Mouse (Mus musculus) liver, embryonic 12.5 days (tissue): ENCODE data around the gene Rapgef2. TPM values are rescaled to one million over a fixed set of nuclear protein-coding genes. Genes with fewer than 3 reads are reported as not detected.

Source experiments
- ATAC-seq: fragments of 200-750 bp; cut with Nextera tagmentation; 2 replicates; pipeline ENCODE4 v1.8.0; 2017; ENCODE audit warnings: moderate number of reproducible peaks, mild to moderate bottlenecking, moderate library complexity
- H3K27ac ChIP-seq: fragments of 300-500 bp; sonication (generic); 2 replicates; pipeline ENCODE4 v1.5.1; 2016; ENCODE audit warnings: mild to moderate bottlenecking
- H3K27me3 ChIP-seq: fragments of 300-500 bp; sonication (generic); replicated peaks from 2 replicates; pipeline ENCODE4 v1.6.1; 2016; ENCODE audit warnings: mild to moderate bottlenecking, moderate library complexity
- H3K36me3 ChIP-seq: fragments of 300-500 bp; sonication (generic); 2 replicates; pipeline ENCODE4 v1.6.1; 2016; ENCODE audit warnings: mild to moderate bottlenecking, moderate library complexity
- H3K4me1 ChIP-seq: fragments of 300-500 bp; sonication (generic); 2 replicates; pipeline ENCODE4 v1.6.1; 2016
- H3K4me2 ChIP-seq: fragments of 300-500 bp; sonication (generic); 2 replicates; pipeline ENCODE4 v1.6.1; 2016; ENCODE audit warnings: mild to moderate bottlenecking, moderate library complexity
- H3K4me3 ChIP-seq: fragments of 300-500 bp; sonication (generic); 2 replicates; pipeline ENCODE4 v1.5.1; 2016; ENCODE audit warnings: mild to moderate bottlenecking, moderate library complexity
- H3K9ac ChIP-seq: fragments of 300-500 bp; sonication (generic); 2 replicates; pipeline ENCODE4 v1.6.1; 2016; ENCODE audit warnings: mild to moderate bottlenecking, moderate library complexity
- H3K9me3 ChIP-seq: fragments of 300-500 bp; sonication (generic); replicated peaks from 2 replicates; pipeline ENCODE4 v1.6.1; 2016; ENCODE audit warnings: mild to moderate bottlenecking, moderate library complexity
- WGBS: fragments of 180-500 bp; shearing (Covaris S2); methylation state at CpG from one replicate; pipeline ENCODE4 v1.1.7; 2016; ENCODE audit not compliant: insufficient replicate concordance; 5-methylcytosine and 5-hydroxymethylcytosine counted together
- polyA plus RNA-seq: library from polyadenylated mRNA; unstranded; fragments of >200 nt; fragmentation: Nextera tagmentation; extraction: Ambion mirVana; gene quantifications from 2 replicates; pipeline ENCODE4 v1.2.1, GENCODE M21; 2016

Gene Rapgef2
- polyA plus RNA-seq, 1 experiment from 2014 or later = 2.1 TPM

DNA sequence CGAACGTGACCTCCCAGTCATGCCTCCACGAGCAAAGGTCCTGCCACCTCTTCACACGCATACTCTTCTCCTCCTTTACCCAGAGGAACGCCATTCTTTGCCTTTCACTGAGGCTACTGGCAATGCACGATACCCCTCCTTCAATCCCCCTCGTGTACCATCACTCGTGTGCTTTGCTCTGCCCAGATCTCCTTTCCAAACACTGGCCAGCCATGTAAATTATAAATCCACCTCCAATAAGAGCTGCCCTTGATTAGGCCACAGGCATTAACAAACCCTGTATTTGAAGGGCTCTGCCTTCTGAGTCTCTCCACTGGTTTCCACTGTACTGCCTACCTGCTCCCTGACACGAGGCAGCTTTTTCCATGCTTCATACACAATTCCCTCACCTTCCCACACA lies 94.3 kb downstream of the Rapgef2 start:
- Histone ChIP-seq H3K4me3 (no peak overlapping the region), H3K27ac (no peak overlapping the region), H3K9me3 (no peaks in the 10 kb centered on the region), H3K4me1 (0 out of 2 replicates have a peak, but pooled peaks cover 8% of the 10 kb centered on the region), H3K4me2 (no peak overlapping the region), H3K36me3 (no peaks in the 10 kb centered on the region), H3K9ac (no peak overlapping the region), H3K27me3 (no peaks in the 10 kb centered on the region)
- WGBS = 76% methylated on average over 9 of the region's 9 CpGs
- ATAC-seq = no peak

GRCm38 (mm10) chr3:79191471-79191870 lies 94.8 kb downstream of the Rapgef2 start:
- 78% methylated on average over 11 of the region's 11 CpGs for WGBS
- H3K27me3 ChIP-seq = no peaks in the 10 kb centered on the region
- no peak overlapping the region for H3K9ac ChIP-seq
- no peak for ATAC-seq
- 0 out of 2 replicates have a peak, but pooled peaks cover 4% of the 10 kb centered on the region for H3K4me1 ChIP-seq
- no peak overlapping the region for H3K4me2 ChIP-seq
- no peaks in the 10 kb centered on the region for H3K9me3 ChIP-seq
- no peak overlapping the region for H3K27ac ChIP-seq
- H3K36me3 ChIP-seq = no peaks in the 10 kb centered on the region
- H3K4me3 ChIP-seq = no peak overlapping the region

- ATAC-seq = no peak
- no peak overlapping the region for H3K9ac ChIP-seq
- H3K4me3 ChIP-seq = no peak overlapping the region
- H3K27ac ChIP-seq = no peak overlapping the region
- H3K4me1 ChIP-seq = 0 out of 2 replicates have a peak, but pooled peaks cover 4% of the 10 kb centered on the region
- no peaks in the 10 kb centered on the region for H3K9me3 ChIP-seq
- H3K4me2 ChIP-seq = no peak overlapping the region
- WGBS = 89% methylated on average over 3 of the region's 3 CpGs
- H3K36me3 ChIP-seq = no peaks in the 10 kb centered on the region
- no peaks in the 10 kb centered on the region for H3K27me3 ChIP-seq
Observed at GRCm38 (mm10) chr3:79190377-79190776, 95.9 kb downstream of the Rapgef2 start.

DNA sequence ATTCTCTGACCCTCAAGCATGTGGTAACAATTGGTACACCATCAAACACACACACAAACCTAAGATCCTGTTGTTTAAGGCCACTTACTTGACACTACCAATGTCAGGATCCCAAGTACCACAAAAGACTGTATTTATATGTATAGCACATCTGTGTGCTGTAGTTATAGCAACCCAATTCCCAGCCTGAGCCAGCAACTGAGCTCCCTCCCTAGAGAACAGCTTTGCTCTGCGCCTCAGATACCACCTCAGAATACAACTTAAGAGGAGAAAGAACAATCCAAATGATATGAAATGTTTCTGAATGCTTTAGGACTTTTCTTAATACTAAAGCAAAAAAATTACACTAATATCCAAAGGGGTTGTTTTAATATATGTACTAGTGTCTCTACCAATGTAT lies 98.4 kb downstream of the Rapgef2 start:
- Histone ChIP-seq H3K27ac (no peak overlapping the region), H3K36me3 (no peaks in the 10 kb centered on the region), H3K4me3 (no peak overlapping the region), H3K4me2 (no peak overlapping the region), H3K9ac (no peak overlapping the region), H3K27me3 (no peaks in the 10 kb centered on the region), H3K4me1 (no peaks in the 10 kb centered on the region), H3K9me3 (no peaks in the 10 kb centered on the region)
- no peak for ATAC-seq
- 83% methylated on average over 1 of the region's 1 CpGs for WGBS

DNA sequence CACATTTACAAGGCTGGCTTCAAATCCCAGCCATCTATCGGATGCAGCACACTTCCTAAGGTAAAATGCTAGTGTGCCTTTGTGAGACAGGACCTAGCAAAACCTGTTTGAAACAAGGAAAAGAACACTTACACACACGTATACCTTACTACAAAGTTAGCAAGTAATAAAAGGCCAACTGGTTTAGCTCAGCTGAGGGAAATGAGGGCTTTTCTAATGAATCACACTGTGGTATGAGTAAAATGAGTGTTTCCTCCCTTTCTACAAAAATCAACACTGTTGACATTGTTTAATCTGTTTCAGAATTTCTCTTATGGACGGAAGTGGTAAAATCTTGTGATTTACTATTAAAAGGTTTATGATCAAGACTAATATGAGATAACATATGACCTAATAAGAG lies 104.0 kb downstream of the Rapgef2 start:
- peaks cover 25% of the 10 kb centered on the region; the same call in 1 of the 2 replicates for H3K4me1 ChIP-seq
- H3K9ac ChIP-seq = no peak overlapping the region
- WGBS = 64% methylated on average over 3 of the region's 3 CpGs
- no peak overlapping the region for H3K4me2 ChIP-seq
- no peak overlapping the region for H3K4me3 ChIP-seq
- no peaks in the 10 kb centered on the region for H3K27me3 ChIP-seq
- H3K36me3 ChIP-seq = no peaks in the 10 kb centered on the region
- no peak for ATAC-seq
- no peak overlapping the region for H3K27ac ChIP-seq
- H3K9me3 ChIP-seq = no peaks in the 10 kb centered on the region

DNA sequence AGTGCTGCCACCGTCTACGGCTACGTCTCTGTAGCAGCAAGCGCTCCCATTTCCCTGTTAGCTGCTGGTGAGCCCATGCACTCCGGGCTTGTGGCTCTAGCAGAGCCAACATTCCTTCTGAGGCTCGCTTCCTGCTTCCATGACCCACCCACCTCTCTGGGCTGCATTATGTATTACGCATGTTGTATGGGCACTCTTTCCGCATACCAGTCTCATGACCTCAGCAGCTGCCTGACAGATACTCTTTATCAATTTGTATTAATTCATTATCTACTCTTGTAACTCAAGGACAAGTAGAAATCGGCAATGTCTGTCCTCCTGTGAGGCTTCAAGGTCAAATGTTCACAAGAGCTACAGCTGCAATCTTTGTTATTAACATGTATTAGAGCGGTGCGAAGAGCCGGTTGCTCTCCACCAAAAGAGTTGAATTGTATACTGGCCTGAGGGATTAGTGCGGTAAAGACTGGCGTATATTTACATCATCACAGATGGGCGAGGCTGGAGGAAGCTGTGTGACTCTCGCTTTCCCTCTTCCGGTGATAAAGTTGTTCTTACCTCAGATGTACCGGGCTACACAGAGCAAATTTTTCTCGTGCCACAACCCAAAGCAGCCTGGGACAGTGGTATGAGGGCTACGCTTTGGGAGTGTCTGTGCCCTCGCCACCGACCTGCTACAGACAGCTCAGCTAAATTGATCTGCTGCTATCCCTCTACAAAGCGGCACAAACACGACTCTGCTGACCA lies 104.9 kb downstream of the Rapgef2 start:
- 49% methylated on average over 24 of the region's 24 CpGs for WGBS
- Histone ChIP-seq H3K4me2 (peak overlapping the region; percentile 44), H3K9me3 (no peaks in the 10 kb centered on the region), H3K4me1 (peaks cover 25% of the 10 kb centered on the region; the same call in 1 of the 2 replicates), H3K9ac (no peak overlapping the region), H3K27me3 (no peaks in the 10 kb centered on the region), H3K36me3 (no peaks in the 10 kb centered on the region), H3K27ac (0 out of 2 replicates have a peak overlapping the region, but pooled peaks have one; percentile 10), H3K4me3 (0 out of 2 replicates have a peak overlapping the region, but pooled peaks have one; percentile 7)
- ATAC-seq = 0 out of 2 replicates have a peak, but pooled peaks have one; percentile 42

DNA sequence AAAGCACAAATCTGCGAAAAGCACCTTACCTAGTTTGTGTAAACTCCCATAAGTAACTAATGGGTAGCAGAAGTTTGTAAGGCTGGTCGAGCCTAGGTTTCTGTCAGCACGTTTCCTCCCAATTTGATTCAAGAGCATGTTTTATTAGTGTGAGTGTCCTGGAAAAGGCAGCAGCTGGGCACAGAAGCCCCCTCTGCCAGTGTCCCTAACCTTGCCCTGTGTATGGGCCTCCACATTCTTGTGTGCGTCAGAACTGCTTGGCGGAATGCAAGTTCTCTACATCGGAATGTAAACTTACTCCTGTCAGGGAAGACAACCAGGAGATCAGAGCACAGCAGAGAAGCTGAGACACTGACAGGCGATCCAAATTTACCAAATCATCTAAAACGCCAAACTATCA lies 106.2 kb downstream of the Rapgef2 start:
- ATAC-seq = no peak
- H3K4me3 ChIP-seq = no peak overlapping the region
- no peak overlapping the region for H3K4me2 ChIP-seq
- H3K9ac ChIP-seq = no peak overlapping the region
- H3K9me3 ChIP-seq = no peaks in the 10 kb centered on the region
- peaks cover 25% of the 10 kb centered on the region; the same call in 1 of the 2 replicates for H3K4me1 ChIP-seq
- H3K36me3 ChIP-seq = no peaks in the 10 kb centered on the region
- no peak overlapping the region for H3K27ac ChIP-seq
- WGBS = 68% methylated on average over 8 of the region's 8 CpGs
- no peaks in the 10 kb centered on the region for H3K27me3 ChIP-seq

GRCm38 (mm10) chr3:79179499-79180053 lies 106.7 kb downstream of the Rapgef2 start:
- H3K4me2 ChIP-seq = no peak overlapping the region
- H3K9ac ChIP-seq = no peak overlapping the region
- peaks cover 25% of the 10 kb centered on the region; the same call in 1 of the 2 replicates for H3K4me1 ChIP-seq
- no peak overlapping the region for H3K27ac ChIP-seq
- ATAC-seq = no peak; the same call in 1 of the 2 replicates
- H3K9me3 ChIP-seq = no peaks in the 10 kb centered on the region
- no peaks in the 10 kb centered on the region for H3K27me3 ChIP-seq
- no peaks in the 10 kb centered on the region for H3K36me3 ChIP-seq
- 75% methylated on average over 2 of the region's 2 CpGs for WGBS
- H3K4me3 ChIP-seq = no peak overlapping the region

GRCm38 (mm10) chr3:79178708-79179107 lies 107.6 kb downstream of the Rapgef2 start:
- Histone ChIP-seq H3K27me3 (no peaks in the 10 kb centered on the region), H3K4me2 (no peak overlapping the region), H3K4me1 (peaks cover 25% of the 10 kb centered on the region; the same call in 1 of the 2 replicates), H3K36me3 (no peaks in the 10 kb centered on the region), H3K4me3 (no peak overlapping the region), H3K27ac (no peak overlapping the region), H3K9ac (no peak overlapping the region), H3K9me3 (no peaks in the 10 kb centered on the region)
- no peak for ATAC-seq
- 70% methylated on average over 3 of the region's 3 CpGs for WGBS

DNA sequence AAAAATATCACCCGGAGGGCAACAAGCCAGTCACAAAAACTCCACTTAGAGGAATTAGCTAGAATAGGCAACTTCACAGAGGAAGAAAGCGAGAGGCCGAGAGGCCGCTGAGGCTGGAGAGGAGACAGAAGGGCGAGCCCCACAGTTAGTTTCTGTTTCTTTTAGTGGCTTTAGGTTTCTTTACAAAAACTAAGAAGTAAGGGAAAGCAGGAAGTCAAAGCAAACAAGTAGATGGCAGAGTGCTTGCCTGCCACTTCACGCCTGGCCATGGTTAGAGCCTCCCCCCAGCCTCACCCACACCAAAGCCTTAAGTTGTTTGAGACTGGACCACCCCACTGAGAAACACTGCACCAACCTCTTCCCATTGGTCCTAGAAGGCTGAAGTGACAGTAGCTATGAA lies 108.2 kb downstream of the Rapgef2 start:
- H3K36me3 ChIP-seq = no peaks in the 10 kb centered on the region
- H3K9ac ChIP-seq = no peak overlapping the region
- H3K27ac ChIP-seq = no peak overlapping the region
- no peaks in the 10 kb centered on the region for H3K9me3 ChIP-seq
- WGBS = 64% methylated on average over 6 of the region's 6 CpGs
- no peak overlapping the region for H3K4me2 ChIP-seq
- no peak overlapping the region for H3K4me3 ChIP-seq
- ATAC-seq = no peak
- no peaks in the 10 kb centered on the region for H3K27me3 ChIP-seq
- peaks cover 27% of the 10 kb centered on the region; the same call in 1 of the 2 replicates for H3K4me1 ChIP-seq

GRCm38 (mm10) chr3:79177136-79177870 lies 109.0 kb downstream of the Rapgef2 start:
- no peaks in the 10 kb centered on the region for H3K9me3 ChIP-seq
- H3K27me3 ChIP-seq = no peaks in the 10 kb centered on the region
- 63% methylated on average over 8 of the region's 8 CpGs for WGBS
- no peaks in the 10 kb centered on the region for H3K36me3 ChIP-seq
- no peak overlapping the region for H3K4me2 ChIP-seq
- no peak overlapping the region for H3K9ac ChIP-seq
- no peak overlapping the region for H3K4me3 ChIP-seq
- no peak for ATAC-seq
- peaks cover 35% of the 10 kb centered on the region for H3K4me1 ChIP-seq
- no peak overlapping the region for H3K27ac ChIP-seq

DNA sequence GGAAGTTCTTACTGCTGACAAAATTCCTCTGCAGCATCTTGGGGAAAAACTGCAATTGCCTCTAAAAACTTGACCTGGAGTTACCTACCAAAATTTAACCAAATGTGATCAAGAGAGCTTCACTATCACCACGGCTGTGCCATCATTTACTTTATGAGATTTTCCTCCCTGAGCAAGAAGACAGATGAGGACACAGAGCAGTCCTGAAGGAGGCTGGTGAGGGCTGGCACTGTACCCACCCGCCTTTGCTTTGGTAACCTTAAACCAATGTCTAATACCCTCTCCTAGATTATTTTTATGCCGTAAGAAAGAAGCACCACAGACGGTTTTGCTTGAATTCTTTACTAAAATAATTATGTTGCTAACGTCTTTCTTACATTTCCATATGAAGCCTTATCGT lies 112.1 kb downstream of the Rapgef2 start:
- Histone ChIP-seq H3K27me3 (no peaks in the 10 kb centered on the region), H3K4me2 (no peak overlapping the region), H3K9me3 (no peaks in the 10 kb centered on the region), H3K27ac (no peak overlapping the region), H3K4me1 (peaks cover 37% of the 10 kb centered on the region), H3K4me3 (no peak overlapping the region), H3K36me3 (no peaks in the 10 kb centered on the region), H3K9ac (no peak overlapping the region)
- ATAC-seq = no peak
- 77% methylated on average over 6 of the region's 6 CpGs for WGBS
